Mouse (Mus musculus) heart, adult 2 months (tissue): Measurements from ENCODE around the gene Phactr2. TPM values are rescaled to one million over a fixed set of nuclear protein-coding genes. Genes with fewer than 3 reads are reported as not detected.

ENCODE experiments used
- DNase-seq, 2 experiments: peaks; one replicate each; pipeline ENCODE4 v3.0.0; 2021
- H3K27ac ChIP-seq: fragments of 200-600 bp; 2 replicates; pipeline ENCODE4 v1.8.1; 2022
- H3K27me3 ChIP-seq: fragments of 200-500 bp; 2 replicates; pipeline ENCODE4 v1.6.1; 2012; ENCODE audit warnings: mild to moderate bottlenecking, low read length, inconsistent platforms, mixed read lengths; ENCODE audit not compliant: control insufficient read depth, insufficient read depth
- H3K36me3 ChIP-seq: fragments of 200-500 bp; 2 replicates; pipeline ENCODE4 v1.6.1; 2012; ENCODE audit warnings: low read length, inconsistent platforms; ENCODE audit not compliant: control insufficient read depth, insufficient read depth
- H3K4me1 ChIP-seq: fragments of 200-500 bp; 2 replicates; pipeline ENCODE4 v1.6.1; 2011; ENCODE audit warnings: low read length; ENCODE audit not compliant: control insufficient read depth, insufficient read depth
- H3K4me3 ChIP-seq: fragments of 200-600 bp; 2 replicates; pipeline ENCODE4 v1.8.1; 2022
- H3K79me2 ChIP-seq: fragments of 200-500 bp; replicated peaks from 2 replicates; pipeline ENCODE4 v1.6.1; 2012; ENCODE audit warnings: mild to moderate bottlenecking, inconsistent platforms, low read length, moderate library complexity, mixed read lengths; ENCODE audit not compliant: control insufficient read depth, insufficient read depth
- H3K9ac ChIP-seq: fragments of 200-500 bp; 2 replicates; pipeline ENCODE4 v1.6.1; 2012; ENCODE audit warnings: low read depth, mild to moderate bottlenecking, control low read depth, inconsistent platforms, low read length, mixed read lengths
- CTCF ChIP-seq: fragments of 200-600 bp; IDR thresholded peaks from 2 replicates; pipeline ENCODE4 v1.8.1; 2022; ENCODE audit warnings: antibody characterized with exemption, mild to moderate bottlenecking, moderate library complexity
- EP300 ChIP-seq: fragments of 200-500 bp; IDR thresholded peaks from 2 replicates; pipeline ENCODE4 v1.6.1; 2011; ENCODE audit warnings: low read depth, low read length, control low read depth; ENCODE audit not compliant: insufficient read depth
- POLR2A ChIP-seq: fragments of 200-500 bp; IDR thresholded peaks from 2 replicates; pipeline ENCODE4 v1.6.1; 2011; ENCODE audit warnings: mild to moderate bottlenecking, low read depth, low read length, control low read depth; ENCODE audit not compliant: insufficient read depth
- WGBS: fragments of 180-500 bp; shearing (Covaris S2); methylation state at CpG from one replicate; pipeline ENCODE4 v1.1.7; 2018; 5-methylcytosine and 5-hydroxymethylcytosine counted together
- intact Hi-C: fragments of 180-260 bp; cut with DNase I; formaldehyde crosslinking; loops from one replicate; pipeline ENCODE4 v1.15.1; 2025
- polyA plus RNA-seq: library from polyadenylated mRNA; depleted of rRNA; stranded (reverse); fragments of >200 nt; gene quantifications from 2 replicates; pipeline ENCODE4 v1.2.3, GENCODE M21; 2012
- total RNA-seq, 2 experiments: library from RNA; stranded (reverse); gene quantifications; 2 replicates each; pipeline ENCODE4 v1.2.3; 2021

Phactr2 gene
- total and polyA plus RNA-seq, 3 experiments = 15.2 to 49.3 (median 47.7) TPM

- Histone ChIP-seq H3K9ac (no peak overlapping the region), H3K4me3 (no peak overlapping the region), H3K27ac (no peak overlapping the region), H3K27me3 (no peaks in the 10 kb centered on the region), H3K4me1 (peaks cover 3% of the 10 kb centered on the region; the same call in 1 of the 2 replicates), H3K79me2 (peaks cover 3% of the 10 kb centered on the region; the same call in 1 of the 2 replicates), H3K36me3 (peaks cover 2% of the 10 kb centered on the region)
- intact Hi-C loops = no loop called here
- no peak for DNase-seq
- 88% methylated on average over 8 of the region's 8 CpGs for WGBS
- TF ChIP-seq POLR2A (no peak), CTCF (no peak), EP300 (no peak)
Observed at GRCm38 (mm10) chr10:13289252-13289961, 184.8 kb downstream of the Phactr2 start.

GRCm38 (mm10) chr10:13288296-13288695 is 185.9 kb downstream of the Phactr2 start:
- intact Hi-C loops = no loop called here
- H3K27ac ChIP-seq = no peak overlapping the region
- WGBS = 88% methylated on average over 5 of the region's 5 CpGs

GRCm38 (mm10) chr10:13283441-13283840 is 190.8 kb downstream of the Phactr2 start:
- Histone ChIP-seq H3K9ac (no peak overlapping the region), H3K27ac (peak overlapping the region; percentile 2; the same call in 1 of the 2 replicates), H3K36me3 (peaks cover 7% of the 10 kb centered on the region), H3K79me2 (peaks cover 2% of the 10 kb centered on the region; the same call in 1 of the 2 replicates), H3K4me3 (no peak overlapping the region), H3K4me1 (no peaks in the 10 kb centered on the region; the same call in 1 of the 2 replicates), H3K27me3 (no peaks in the 10 kb centered on the region)
- DNase-seq = no peak
- TF ChIP-seq EP300 = no peak
- no peak for TF ChIP-seq POLR2A
- no peak for TF ChIP-seq CTCF
- intact Hi-C loops = no loop called here
- 37% methylated on average over 4 of the region's 4 CpGs for WGBS

More at GRCm38 (mm10) chr10:13288296-13288695, 185.9 kb downstream of the Phactr2 start:
- Histone ChIP-seq H3K9ac (no peak overlapping the region), H3K79me2 (peaks cover 3% of the 10 kb centered on the region; the same call in 1 of the 2 replicates), H3K4me1 (peaks cover 3% of the 10 kb centered on the region; the same call in 1 of the 2 replicates), H3K4me3 (no peak overlapping the region), H3K27me3 (no peaks in the 10 kb centered on the region), H3K36me3 (peaks cover 5% of the 10 kb centered on the region)
- no peak for DNase-seq
- TF ChIP-seq EP300 (no peak), CTCF (no peak), POLR2A (no peak)

- DNase-seq = no peak
- peaks cover 14% of the 10 kb centered on the region for H3K36me3 ChIP-seq
- intact Hi-C loops = no loop called here
- H3K27me3 ChIP-seq = no peaks in the 10 kb centered on the region
- 72% methylated on average over 6 of the region's 6 CpGs for WGBS
- H3K4me3 ChIP-seq = no peak overlapping the region
- H3K4me1 ChIP-seq = peaks cover 2% of the 10 kb centered on the region
- no peak overlapping the region for H3K9ac ChIP-seq
- no peak for TF ChIP-seq POLR2A
- no peak for TF ChIP-seq CTCF
- no peak for TF ChIP-seq EP300
- H3K27ac ChIP-seq = no peak overlapping the region
- no peaks in the 10 kb centered on the region; the same call in 1 of the 2 replicates for H3K79me2 ChIP-seq
Observed at GRCm38 (mm10) chr10:13280298-13280853, 193.8 kb downstream of the Phactr2 start.

- Histone ChIP-seq H3K4me1 (peaks cover 5% of the 10 kb centered on the region), H3K36me3 (peaks cover 12% of the 10 kb centered on the region), H3K27ac (no peak overlapping the region), H3K9ac (no peak overlapping the region), H3K27me3 (no peaks in the 10 kb centered on the region), H3K79me2 (peaks cover 2% of the 10 kb centered on the region; the same call in 1 of the 2 replicates), H3K4me3 (no peak overlapping the region)
- no peak for DNase-seq
- intact Hi-C loops = loop anchor here (2.0 kb wide), 1 partner anchor 49 kb away; no protein-coding TSS in a partner anchor
- 82% methylated on average over 5 of the region's 5 CpGs for WGBS
- TF ChIP-seq EP300 = no peak
- no peak for TF ChIP-seq POLR2A
- no peak for TF ChIP-seq CTCF
Observed at GRCm38 (mm10) chr10:13276298-13276697, 197.9 kb downstream of the Phactr2 start.

- 49% methylated on average over 6 of the region's 6 CpGs for WGBS
- H3K36me3 ChIP-seq = peaks cover 12% of the 10 kb centered on the region
- TF ChIP-seq CTCF = peak; percentile 52
- no peak for TF ChIP-seq POLR2A
Observed at GRCm38 (mm10) chr10:13275152-13275551, 199.1 kb downstream of the Phactr2 start.

More at GRCm38 (mm10) chr10:13275152-13275551, 199.1 kb downstream of the Phactr2 start:
- DNase-seq = no peak
- intact Hi-C loops = no loop called here
- peaks cover 2% of the 10 kb centered on the region; the same call in 1 of the 2 replicates for H3K79me2 ChIP-seq
- H3K27ac ChIP-seq = peak overlapping the region; percentile 24
- H3K27me3 ChIP-seq = no peaks in the 10 kb centered on the region
- peaks cover 5% of the 10 kb centered on the region for H3K4me1 ChIP-seq
- H3K4me3 ChIP-seq = no peak overlapping the region
- H3K9ac ChIP-seq = no peak overlapping the region
